Mouse (Mus musculus) naive thymus-derived CD4-positive, alpha-beta T cell, adult 2 months (primary cell): Measurements from ENCODE around the gene Fam171b.

Experiments
- DNase-seq: peaks from one replicate; pipeline ENCODE4 v3.0.0-alpha.2; 2011; ENCODE audit warnings: low read depth

The Fam171b gene

DNA sequence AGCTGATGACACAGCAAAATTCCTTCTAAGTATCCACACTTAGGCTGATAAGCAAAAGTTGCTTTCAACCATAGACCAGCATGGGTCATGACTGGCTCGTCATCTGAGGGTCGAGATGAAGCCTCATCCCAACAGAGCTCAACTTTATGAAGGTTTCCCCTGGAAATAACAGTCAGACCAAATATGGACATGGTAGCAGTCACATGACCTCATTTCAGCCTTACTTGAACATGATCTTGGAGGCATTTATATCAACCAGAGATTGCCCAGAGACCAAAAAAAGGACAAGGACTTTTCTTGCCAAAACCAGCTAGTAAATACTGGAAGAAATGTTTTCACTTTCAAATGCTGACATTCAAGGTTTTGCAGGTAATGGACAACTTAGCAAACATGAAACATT is 81.3 kb downstream of the Fam171b start:
- DNase-seq: no peak

DNA sequence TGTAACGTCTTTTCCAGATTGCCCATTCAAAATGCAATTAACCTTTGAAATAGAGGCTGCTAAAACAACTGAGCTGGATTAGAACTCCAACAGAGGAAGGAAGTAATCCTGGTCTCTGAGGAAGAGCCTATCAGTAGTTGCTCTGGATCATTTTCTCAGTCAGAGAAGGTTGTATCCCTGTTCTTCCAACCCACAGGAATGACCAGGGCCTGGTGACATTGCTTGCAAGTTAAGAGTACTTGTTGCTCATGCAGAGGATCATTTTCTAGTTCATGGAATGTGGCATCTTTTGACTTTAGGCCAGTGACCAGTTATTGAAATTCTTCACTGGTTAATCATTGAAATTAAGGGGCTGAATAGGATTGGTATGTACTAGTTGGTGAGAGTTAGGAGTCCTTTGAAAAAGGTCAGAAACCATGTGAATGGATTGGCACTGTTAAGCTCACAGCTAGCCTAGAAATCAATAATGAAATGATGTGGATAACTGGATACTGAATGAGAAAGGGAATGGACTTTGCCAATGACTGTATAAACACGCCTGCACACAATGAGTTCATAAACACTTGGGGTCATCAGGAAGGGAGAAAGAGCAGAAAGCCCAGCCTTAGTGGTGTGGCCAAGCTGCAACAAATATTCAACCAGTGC is 89.6 kb downstream of the Fam171b start:
- no peak for DNase-seq

DNA sequence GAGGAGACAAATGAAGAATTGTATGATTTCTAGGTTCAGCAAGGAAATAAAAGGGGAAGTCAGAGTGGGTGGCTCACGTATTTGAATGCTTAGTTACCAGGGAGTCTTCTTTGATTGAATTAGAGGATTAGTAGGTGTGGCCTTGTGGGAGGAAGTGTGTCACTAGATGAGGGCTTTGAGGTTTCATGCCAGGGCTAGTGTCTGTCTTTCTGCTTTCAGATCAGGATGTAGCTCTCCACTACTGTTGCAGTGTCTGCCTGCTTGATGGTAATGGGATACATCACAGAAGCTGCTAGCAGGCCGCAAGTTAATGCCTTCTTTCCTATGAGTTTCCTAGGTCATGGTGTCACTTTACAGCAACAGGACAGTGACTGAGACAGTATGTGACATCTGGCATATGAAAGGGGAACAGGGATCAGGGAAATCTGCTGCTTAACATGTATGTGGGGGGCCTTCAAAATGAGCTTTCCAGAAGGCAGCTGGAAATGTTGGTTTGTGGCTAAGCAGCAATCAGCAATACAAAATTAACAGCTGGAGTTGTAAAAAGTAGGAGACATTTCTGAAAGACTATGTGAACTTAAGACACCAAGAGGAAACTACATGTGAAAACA is 117.1 kb downstream of the Fam171b start:
- DNase-seq: peak; percentile 73
